Mouse (Mus musculus): Measurements from ENCODE around the gene Hras. TPM values are rescaled to one million over a fixed set of nuclear protein-coding genes. Genes with fewer than 3 reads are reported as not detected.

Gene Hras
- polyA plus RNA-seq, 1 experiment from 2014 or later = 46.2 TPM

DNA sequence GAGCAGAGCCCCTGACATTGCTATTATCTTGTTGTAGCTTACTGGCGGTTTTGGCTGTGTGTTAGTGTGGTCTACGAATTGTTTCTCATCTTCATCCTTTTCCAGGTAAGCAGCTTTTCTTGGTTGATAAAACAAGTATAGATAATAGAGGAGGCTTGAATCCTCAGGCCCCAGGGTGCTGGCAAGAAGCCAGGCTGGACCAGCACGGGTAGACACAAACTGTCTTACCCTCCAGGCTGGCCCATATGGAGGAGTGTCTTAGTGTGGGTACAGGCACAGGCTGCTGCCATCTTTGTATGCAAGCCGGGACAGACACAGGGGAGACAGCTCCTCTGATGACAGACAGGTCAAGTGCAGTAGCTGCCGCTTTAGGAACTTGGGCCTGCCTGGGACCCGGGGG, 46.8 kb downstream of the Hras start:
- WGBS (ENCODE audit: insufficient replicate concordance) = 72% methylated on average over 6 of the region's 6 CpGs
- Histone ChIP-seq H3K4me2 (ENCODE audit: low read depth, low read length) (peak overlapping the region; percentile 4; the same call in 1 of the 2 replicates), H3K4me3 (ENCODE audit: low read depth, low read length) (no peak overlapping the region), H3K4me1 (ENCODE audit: insufficient read depth) (peaks cover 8% of the 10 kb centered on the region), H3K27me3 (ENCODE audit: insufficient read depth, low read length) (no peaks in the 10 kb centered on the region), H3K27ac (ENCODE audit: low read depth) (no peak overlapping the region), H3K9me3 (ENCODE audit: low read length) (no peaks in the 10 kb centered on the region), H3K9ac (replicated peaks) (0 out of 2 replicates have a peak overlapping the region, but pooled peaks have one; percentile 13), H3K36me3 (replicated peaks; ENCODE audit: insufficient read depth, low read length) (peaks cover 81% of the 10 kb centered on the region)
- TF ChIP-seq CTCF (IDR thresholded peaks at IDR 0.05; ENCODE audit: low read depth) = no peak
- TF ChIP-seq EP300 (IDR thresholded peaks at IDR 0.05; ENCODE audit: low read depth) = no peak
- ATAC-seq (no peak), DNase-seq (no peak)

GRCm38 (mm10) chr7:141146043-141146595, 47.7 kb downstream of the Hras start:
- Histone ChIP-seq H3K9me3 (ENCODE audit: low read length) (no peaks in the 10 kb centered on the region), H3K27me3 (ENCODE audit: insufficient read depth, low read length) (no peaks in the 10 kb centered on the region), H3K4me1 (ENCODE audit: insufficient read depth) (peaks cover 9% of the 10 kb centered on the region), H3K4me3 (ENCODE audit: low read depth, low read length) (no peak overlapping the region), H3K4me2 (ENCODE audit: low read depth, low read length) (no peak overlapping the region), H3K27ac (ENCODE audit: low read depth) (peak overlapping the region; percentile 61), H3K9ac (replicated peaks) (no peak overlapping the region), H3K36me3 (replicated peaks; ENCODE audit: insufficient read depth, low read length) (peaks cover 78% of the 10 kb centered on the region)
- DNase-seq (peak; percentile 59), ATAC-seq (peak; percentile 89)
- 79% methylated on average over 12 of the region's 12 CpGs for WGBS (ENCODE audit: insufficient replicate concordance)
- TF ChIP-seq EP300 (IDR thresholded peaks at IDR 0.05; ENCODE audit: low read depth) (no peak; the same call in 1 of the 2 replicates), CTCF (IDR thresholded peaks at IDR 0.05; ENCODE audit: low read depth) (no peak)

DNA sequence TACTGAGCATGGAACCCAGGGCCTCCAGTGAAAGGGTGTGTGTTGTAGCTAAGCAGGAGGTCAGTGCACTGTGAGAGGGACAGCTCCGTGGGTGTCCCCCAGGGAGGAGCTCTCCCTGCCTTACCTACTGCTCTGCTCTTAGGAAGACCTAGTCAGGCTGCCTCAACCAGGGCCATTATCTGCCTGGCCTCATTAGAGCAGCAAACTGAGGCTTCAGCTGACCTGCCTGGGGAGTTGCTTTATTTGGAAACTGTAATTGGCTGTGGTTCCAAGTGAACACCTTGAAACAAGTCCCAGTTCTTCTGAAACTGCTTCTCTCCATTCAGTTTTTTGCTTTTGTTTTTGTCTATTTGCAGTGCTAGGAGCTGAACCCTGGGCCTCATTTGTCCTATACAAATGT, 48.4 kb downstream of the Hras start:
- H3K4me3 ChIP-seq (ENCODE audit: low read depth, low read length) = no peak overlapping the region
- peak overlapping the region; percentile 61 for H3K27ac ChIP-seq (ENCODE audit: low read depth)
- peaks cover 13% of the 10 kb centered on the region for H3K4me1 ChIP-seq (ENCODE audit: insufficient read depth)
- H3K9ac ChIP-seq (replicated peaks) = no peak overlapping the region
- WGBS (ENCODE audit: insufficient replicate concordance) = 56% methylated on average over 1 of the region's 1 CpGs
- ATAC-seq (no peak), DNase-seq (no peak)
- no peak overlapping the region for H3K4me2 ChIP-seq (ENCODE audit: low read depth, low read length)
- no peaks in the 10 kb centered on the region for H3K9me3 ChIP-seq (ENCODE audit: low read length)
- TF ChIP-seq CTCF (IDR thresholded peaks at IDR 0.05; ENCODE audit: low read depth) = no peak
- TF ChIP-seq EP300 (IDR thresholded peaks at IDR 0.05; ENCODE audit: low read depth) = no peak
- peaks cover 75% of the 10 kb centered on the region for H3K36me3 ChIP-seq (replicated peaks; ENCODE audit: insufficient read depth, low read length)
- H3K27me3 ChIP-seq (ENCODE audit: insufficient read depth, low read length) = no peaks in the 10 kb centered on the region

- no peak overlapping the region for H3K9ac ChIP-seq (replicated peaks)
- no peak for TF ChIP-seq CTCF (IDR thresholded peaks at IDR 0.05; ENCODE audit: low read depth)
- TF ChIP-seq EP300 (IDR thresholded peaks at IDR 0.05; ENCODE audit: low read depth) = no peak
- peaks cover 75% of the 10 kb centered on the region for H3K36me3 ChIP-seq (replicated peaks; ENCODE audit: insufficient read depth, low read length)
- peak overlapping the region; percentile 61; the same call in 1 of the 2 replicates for H3K27ac ChIP-seq (ENCODE audit: low read depth)
- no peaks in the 10 kb centered on the region for H3K27me3 ChIP-seq (ENCODE audit: insufficient read depth, low read length)
- 71% methylated on average over 3 of the region's 3 CpGs for WGBS (ENCODE audit: insufficient replicate concordance)
- ATAC-seq (no peak), DNase-seq (no peak)
- H3K9me3 ChIP-seq (ENCODE audit: low read length) = no peaks in the 10 kb centered on the region
- H3K4me1 ChIP-seq (ENCODE audit: insufficient read depth) = peaks cover 13% of the 10 kb centered on the region
- H3K4me2 ChIP-seq (ENCODE audit: low read depth, low read length) = no peak overlapping the region
- no peak overlapping the region for H3K4me3 ChIP-seq (ENCODE audit: low read depth, low read length)
These were observed 49.2 kb downstream of the Hras start for GRCm38 (mm10) chr7:141144650-141145049.

- ATAC-seq (no peak), DNase-seq (no peak)
- no peak overlapping the region for H3K4me3 ChIP-seq (ENCODE audit: low read depth, low read length)
- H3K4me2 ChIP-seq (ENCODE audit: low read depth, low read length) = no peak overlapping the region
- TF ChIP-seq CTCF (IDR thresholded peaks at IDR 0.05; ENCODE audit: low read depth) (no peak), EP300 (IDR thresholded peaks at IDR 0.05; ENCODE audit: low read depth) (no peak)
- H3K9ac ChIP-seq (replicated peaks) = no peak overlapping the region
- peaks cover 79% of the 10 kb centered on the region for H3K36me3 ChIP-seq (replicated peaks; ENCODE audit: insufficient read depth, low read length)
- 0 out of 2 replicates have a peak overlapping the region, but pooled peaks have one; percentile 3 for H3K27ac ChIP-seq (ENCODE audit: low read depth)
- peaks cover 13% of the 10 kb centered on the region for H3K4me1 ChIP-seq (ENCODE audit: insufficient read depth)
- WGBS (ENCODE audit: insufficient replicate concordance) = 71% methylated on average over 2 of the region's 2 CpGs
- no peaks in the 10 kb centered on the region for H3K27me3 ChIP-seq (ENCODE audit: insufficient read depth, low read length)
- H3K9me3 ChIP-seq (ENCODE audit: low read length) = no peaks in the 10 kb centered on the region
These were observed 49.9 kb downstream of the Hras start for GRCm38 (mm10) chr7:141143861-141144260.

GRCm38 (mm10) chr7:141143112-141143511, 50.7 kb downstream of the Hras start:
- Histone ChIP-seq H3K9ac (replicated peaks) (no peak overlapping the region), H3K4me1 (ENCODE audit: insufficient read depth) (peaks cover 13% of the 10 kb centered on the region), H3K36me3 (replicated peaks; ENCODE audit: insufficient read depth, low read length) (peaks cover 84% of the 10 kb centered on the region), H3K9me3 (ENCODE audit: low read length) (no peaks in the 10 kb centered on the region), H3K4me3 (ENCODE audit: low read depth, low read length) (no peak overlapping the region), H3K27ac (ENCODE audit: low read depth) (no peak overlapping the region), H3K4me2 (ENCODE audit: low read depth, low read length) (no peak overlapping the region), H3K27me3 (ENCODE audit: insufficient read depth, low read length) (no peaks in the 10 kb centered on the region)
- peak; percentile 24; the same call in 1 of the 2 replicates for ATAC-seq
- WGBS (ENCODE audit: insufficient replicate concordance) = 52% methylated on average over 5 of the region's 5 CpGs
- no peak for TF ChIP-seq EP300 (IDR thresholded peaks at IDR 0.05; ENCODE audit: low read depth)
- peak; percentile 87 for TF ChIP-seq CTCF (IDR thresholded peaks at IDR 0.05; ENCODE audit: low read depth)
- peak; percentile 83 for DNase-seq

All from liver, postnatal 0 days (tissue).